Mouse (Mus musculus) bone marrow, adult 2 months (tissue): ENCODE measurements at regions not wholly inside any gene's neighbourhood (a gene's known extent, or its start where the extent isn't known, plus 50 kb on each side); places are given as distances from the start of the nearest gene placed in this dataset.

Experiments used
- CTCF ChIP-seq: fragments of 200-500 bp; IDR thresholded peaks from 2 replicates; pipeline ENCODE4 v1.5.1; 2011; ENCODE audit warnings: low read length, control low read depth; ENCODE audit not compliant: control insufficient read depth, insufficient read depth
- POLR2A ChIP-seq: fragments of 200-500 bp; IDR thresholded peaks from 2 replicates; pipeline ENCODE4 v1.6.1; 2011; ENCODE audit warnings: low read depth, mild to moderate bottlenecking, control low read depth, low read length, borderline replicate concordance; ENCODE audit not compliant: control insufficient read depth

GRCm38 (mm10) chr8:10763907-10764306, 244.4 kb downstream of the Irs2 start:
- TF ChIP-seq POLR2A (no peak), CTCF (no peak)
